Comparison of ENCODE assay signal across 15 mouse cellular contexts in the genomic region with DNA sequence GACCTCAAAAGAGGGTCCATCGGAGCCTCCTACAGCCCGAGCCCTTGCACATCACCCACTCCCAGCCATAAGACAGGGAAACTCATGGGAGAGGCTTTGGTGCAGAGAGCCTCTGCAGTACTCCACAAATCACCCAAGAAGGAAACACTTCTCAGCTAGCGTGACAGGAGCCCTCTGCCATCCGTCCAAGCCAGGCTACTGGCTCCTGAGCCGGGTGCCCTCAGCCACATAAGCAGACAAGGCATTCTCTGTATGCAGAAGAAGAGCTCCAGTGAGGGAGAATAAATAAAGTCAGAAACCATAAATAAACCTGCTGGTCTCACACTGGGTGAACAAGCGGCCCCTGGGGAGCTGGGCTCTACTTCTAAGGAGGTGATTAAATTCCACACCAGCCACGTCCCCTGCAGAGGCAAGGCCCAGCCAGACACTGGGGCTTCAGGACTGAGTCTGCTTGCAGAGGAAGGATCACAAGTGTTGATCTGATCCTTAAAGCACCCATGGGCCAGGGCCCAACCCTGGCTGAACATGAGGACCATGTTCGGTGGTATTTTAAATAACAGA.
"Had no signal": no experiment of that assay in that cellular context is flagged by ENCODE, and none has a peak within 500 bp of the region (broad histone marks: within the 10 kb centered on the region; RNA-seq: fewer than 3 reads in every experiment).

No protein-coding gene starts in this region.

- DNase-seq: kidney, adult 18-20 months; kidney, postnatal 10 days; kidney, postnatal 36 days; layer of hippocampus, postnatal 36 days; liver, embryonic 13.5 days; lung, adult 2 months; lung, postnatal 14 days; lung, postnatal 4 days; midbrain, embryonic 14.5 days; retina, postnatal 1 day; right cerebral cortex, postnatal 25 days; thymus, postnatal 25 days had no signal

- H3K4me3 ChIP-seq: left cerebral cortex, adult 2 months; liver, embryonic 13.5 days had no signal

- H3K27me3 ChIP-seq: liver, embryonic 13.5 days had no signal

- H3K9me3 ChIP-seq: liver, embryonic 13.5 days had no signal

- H3K9ac ChIP-seq: liver, embryonic 13.5 days had no signal

- H3K4me2 ChIP-seq: liver, embryonic 13.5 days; midbrain, embryonic 11.5 days had no signal

- H3K36me3 ChIP-seq: liver, embryonic 13.5 days had no signal

- H3K27ac ChIP-seq: left cerebral cortex, adult 2 months; liver, embryonic 13.5 days; stomach, postnatal 0 days had no signal

- H3K4me1 ChIP-seq: liver, embryonic 13.5 days had no signal
